In the genomic region with DNA sequence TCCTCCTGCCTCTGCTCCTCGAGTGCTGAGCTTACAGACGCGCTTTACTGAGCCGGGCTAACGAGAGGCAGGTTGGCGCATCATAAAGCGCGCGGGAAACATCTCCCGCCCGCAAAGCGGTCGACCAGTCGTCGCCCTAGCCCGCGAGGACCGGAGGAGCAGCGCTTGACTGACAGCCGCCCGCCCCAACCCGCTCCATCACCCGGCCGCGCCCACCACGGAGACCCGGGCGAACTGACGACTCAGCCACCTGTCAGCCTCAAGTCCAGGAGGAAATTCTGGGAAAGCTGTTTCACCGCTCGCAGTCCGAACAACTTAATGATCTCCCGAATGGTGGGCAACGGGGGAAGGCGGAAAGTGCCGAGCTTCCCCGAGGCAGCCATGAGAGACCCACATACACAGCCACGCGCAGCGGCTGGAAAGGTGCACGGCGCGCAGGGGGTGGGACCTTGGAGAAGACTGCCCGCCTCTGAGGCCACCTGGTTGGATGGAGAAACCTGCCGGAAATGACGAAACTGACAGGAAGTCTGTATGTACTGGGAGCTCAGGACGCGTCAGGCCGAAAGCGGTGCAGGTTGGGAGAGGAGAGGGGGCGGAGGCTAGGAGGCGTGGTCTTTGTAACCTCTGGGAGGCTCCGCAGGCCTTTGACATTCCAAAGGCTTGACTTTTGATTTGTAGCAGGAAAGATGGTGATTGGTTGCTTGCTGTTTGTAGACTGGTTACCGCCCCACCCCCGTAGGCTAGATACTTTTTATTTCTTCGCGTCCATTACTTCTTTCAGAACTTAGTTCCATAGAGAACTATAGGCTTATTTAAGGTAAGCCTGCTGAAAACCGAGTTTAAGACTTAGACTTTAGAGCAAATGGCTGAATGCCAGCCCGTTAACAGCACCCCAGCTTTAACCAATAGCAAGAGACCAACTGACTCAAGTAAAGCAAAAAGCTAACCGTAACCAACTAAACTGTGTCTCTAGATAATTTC, we compare ENCODE assay signal across 8 mouse cellular contexts. TPM values are rescaled to one million over a fixed set of nuclear protein-coding genes. Genes with fewer than 3 reads are reported as not detected.
DNase-seq lines count a peak whose midpoint lies in the region; ATAC-seq and TF ChIP-seq lines count a peak whose summit lies in the region.

Gene Tfb1m (minus strand): TSS at position 451 of the 981 bp plus-strand sequence.

- peak within 1 kb of the TSS; percentile 91 for H3K27ac ChIP-seq in embryonic facial prominence, embryonic 14.5 days (replicated peaks; ENCODE audit: low read depth, low read length)
- H3K27ac ChIP-seq in heart, adult 2 months: peak within 1 kb of the TSS; percentile 86
- peak within 1 kb of the TSS; percentile 85 for H3K27ac ChIP-seq in limb, embryonic 13.5 days
- H3K27ac ChIP-seq in midbrain, embryonic 16.5 days (ENCODE audit: low read length): peak within 1 kb of the TSS; percentile 87

- peak; percentile 77 for TF ChIP-seq POLR2A in heart, adult 2 months (IDR thresholded peaks at IDR 0.05; ENCODE audit: insufficient read depth, low read depth, low read length)

- peak within 1 kb of the TSS; percentile 76 for H3K9ac ChIP-seq in embryonic facial prominence, embryonic 14.5 days (ENCODE audit: low read depth, low read length)
- peak within 1 kb of the TSS; percentile 41 for H3K9ac ChIP-seq in heart, adult 2 months (ENCODE audit: low read depth, low read length)
- peak within 1 kb of the TSS; percentile 68 for H3K9ac ChIP-seq in limb, embryonic 13.5 days
- peak within 1 kb of the TSS; percentile 67 for H3K9ac ChIP-seq in midbrain, embryonic 16.5 days (ENCODE audit: low read depth, low read length)

- peak; percentile 100 for ATAC-seq in embryonic facial prominence, embryonic 14.5 days (ENCODE audit: low read depth)
- peak; percentile 100 for ATAC-seq in limb, embryonic 13.5 days (ENCODE audit: low FRiP score, low read depth)
- peak; percentile 100 for ATAC-seq in midbrain, embryonic 16.5 days

- DNase-seq in 3T3-L1 (ENCODE audit: low read depth, low spot score): peak; percentile 100
- DNase-seq in adrenal gland, postnatal 4 days (ENCODE audit: low spot score in 2 of 2): peak; percentile 80 to 94
- peak; percentile 100 for DNase-seq in embryonic facial prominence, embryonic 14.5 days (ENCODE audit: low spot score)
- peak; percentile 96 to 98 for DNase-seq in heart, adult 2 months
- DNase-seq in kidney, adult 8-10 months: peak; percentile 98 to 100
- peak; percentile 94 to 97 for DNase-seq in spleen, postnatal 10 days (ENCODE audit: low spot score in 2 of 2)

- H3K4me1 ChIP-seq in embryonic facial prominence, embryonic 14.5 days (ENCODE audit: control insufficient read depth, insufficient read depth, low read length): peaks cover 7% of the 10 kb centered on the region; the same call in 1 of the 2 replicates
- no peaks in the 10 kb centered on the region; the same call in 1 of the 2 replicates for H3K4me1 ChIP-seq in heart, adult 2 months (ENCODE audit: control insufficient read depth, insufficient read depth, low read length)
- H3K4me1 ChIP-seq in limb, embryonic 13.5 days: peaks cover 13% of the 10 kb centered on the region
- peaks cover 11% of the 10 kb centered on the region for H3K4me1 ChIP-seq in midbrain, embryonic 16.5 days (ENCODE audit: control insufficient read depth, insufficient read depth, low read length)

- H3K36me3 ChIP-seq in embryonic facial prominence, embryonic 14.5 days (ENCODE audit: control insufficient read depth, insufficient read depth, low read length): 0 out of 2 replicates have a peak, but pooled peaks cover 4% of the 10 kb centered on the region
- peaks cover 3% of the 10 kb centered on the region; the same call in 1 of the 2 replicates for H3K36me3 ChIP-seq in heart, adult 2 months (ENCODE audit: control insufficient read depth, insufficient read depth, low read length)
- H3K36me3 ChIP-seq in limb, embryonic 13.5 days: no peaks in the 10 kb centered on the region
- H3K36me3 ChIP-seq in midbrain, embryonic 16.5 days (ENCODE audit: control insufficient read depth, insufficient read depth, low read length): no peaks in the 10 kb centered on the region

- TF ChIP-seq CTCF in heart, adult 2 months (IDR thresholded peaks at IDR 0.05): peak; percentile 38

- H3K4me2 ChIP-seq in embryonic facial prominence, embryonic 14.5 days (ENCODE audit: low read depth, low read length): peak within 1 kb of the TSS; percentile 71
- H3K4me2 ChIP-seq in limb, embryonic 13.5 days (replicated peaks): peak within 1 kb of the TSS; percentile 74
- peak within 1 kb of the TSS; percentile 76 for H3K4me2 ChIP-seq in midbrain, embryonic 16.5 days (ENCODE audit: low read length)

- WGBS in embryonic facial prominence, embryonic 14.5 days: under 1% methylated on average over 59 of the region's 60 CpGs
- WGBS in heart, adult 2 months: under 1% methylated on average over 60 of the region's 60 CpGs
- WGBS in limb, embryonic 13.5 days: under 1% methylated on average over 60 of the region's 60 CpGs
- 1% methylated on average over 60 of the region's 60 CpGs for WGBS in midbrain, embryonic 16.5 days

- no peaks in the 10 kb centered on the region for H3K9me3 ChIP-seq in embryonic facial prominence, embryonic 14.5 days (ENCODE audit: control insufficient read depth, low read length)
- H3K9me3 ChIP-seq in limb, embryonic 13.5 days: no peaks in the 10 kb centered on the region
- H3K9me3 ChIP-seq in midbrain, embryonic 16.5 days (replicated peaks; ENCODE audit: control insufficient read depth, low read length, poor library complexity, severe bottlenecking): no peaks in the 10 kb centered on the region

- TF ChIP-seq EP300 in heart, adult 2 months (IDR thresholded peaks at IDR 0.05; ENCODE audit: insufficient read depth, low read depth, low read length): peak; percentile 52; the same call in 1 of the 2 replicates

- H3K4me3 ChIP-seq in embryonic facial prominence, embryonic 14.5 days (ENCODE audit: low read depth, low read length): peak within 1 kb of the TSS; percentile 58
- H3K4me3 ChIP-seq in heart, adult 2 months: peak within 1 kb of the TSS; percentile 79
- peak within 1 kb of the TSS; percentile 61 for H3K4me3 ChIP-seq in limb, embryonic 13.5 days
- peak within 1 kb of the TSS; percentile 61 for H3K4me3 ChIP-seq in midbrain, embryonic 16.5 days (ENCODE audit: low read depth, low read length)

- intact Hi-C loops in heart, adult 2 months (cut with DNase I): no loop called here

- no peaks in the 10 kb centered on the region for H3K27me3 ChIP-seq in embryonic facial prominence, embryonic 14.5 days (replicated peaks; ENCODE audit: control insufficient read depth, insufficient read depth, low read length)
- H3K27me3 ChIP-seq in heart, adult 2 months (ENCODE audit: control insufficient read depth, insufficient read depth, low read length): no peaks in the 10 kb centered on the region
- peaks cover 4% of the 10 kb centered on the region; the same call in 1 of the 2 replicates for H3K27me3 ChIP-seq in limb, embryonic 13.5 days
- no peaks in the 10 kb centered on the region for H3K27me3 ChIP-seq in midbrain, embryonic 16.5 days (ENCODE audit: control insufficient read depth, insufficient read depth, low read depth, low read length)

- no peaks in the 10 kb centered on the region; the same call in 1 of the 2 replicates for H3K79me2 ChIP-seq in heart, adult 2 months (replicated peaks; ENCODE audit: control insufficient read depth, insufficient read depth, low read length)

RNA-seq across cellular contexts. Expression of gene Tfb1m, which starts in this region (rescaled TPM):
- total RNA-seq in adrenal gland, postnatal 4 days (2021): 10 to 100 TPM; 12.4 to 13.0 TPM
- polyA plus RNA-seq in embryonic facial prominence, embryonic 14.5 days (2014; fragmentation: Nextera tagmentation; extraction: Ambion mirVana): 16.5 and 17.0 TPM in 2 replicates
- total RNA-seq in heart, adult 2 months (2021): 10 to 100 TPM in 1 of 2 experiments, 1 to 10 TPM in 1; 9.7 to 11.0 TPM
- 4.8 and 8.2 TPM in 2 replicates for polyA plus RNA-seq in heart, adult 2 months (2012; rRNA removed)
- polyA plus RNA-seq in limb, embryonic 13.5 days (2015; fragmentation: Nextera tagmentation; extraction: Ambion mirVana): 17.0 and 18.8 TPM in 2 replicates
- polyA plus RNA-seq in midbrain, embryonic 16.5 days (2015; fragmentation: Nextera tagmentation; extraction: Ambion mirVana): 12.1 and 12.6 TPM in 2 replicates

Comparison
In these comparisons a context has a peak if more than half of its experiments do, and no peak if none do; other contexts are left out.
1. Peak in every context shown above with its lines: DNase-seq, ATAC-seq, H3K4me3 ChIP-seq and H3K27ac ChIP-seq.